Mouse (Mus musculus): ENCODE measurements around the gene Mthfd2l.

GRCm38 (mm10) chr5:90882146-90882545 lies 48.8 kb upstream of the Mthfd2l start:
- TF ChIP-seq CTCF (IDR thresholded peaks at IDR 0.05; ENCODE audit: low read depth) (no peak), EP300 (IDR thresholded peaks at IDR 0.05; ENCODE audit: low read depth) (no peak)

All from liver, postnatal 0 days (tissue).